Mouse (Mus musculus) ES-Bruce4 (cell line): ENCODE measurements at regions not wholly inside any gene's neighbourhood (a gene's known extent, or its start where the extent isn't known, plus 50 kb on each side); places are given as distances from the start of the nearest gene placed in this dataset.

Experiments
- H3K27ac ChIP-seq: 2 replicates; pipeline ENCODE4 v1.5.1; 2012; ENCODE audit warnings: low read length, inconsistent platforms; ENCODE audit not compliant: insufficient read depth
- H3K27me3 ChIP-seq: 2 replicates; pipeline ENCODE4 v1.6.1; 2012; ENCODE audit warnings: mild to moderate bottlenecking, low read length, inconsistent platforms; ENCODE audit not compliant: control insufficient read depth, poor library complexity, insufficient read depth, severe bottlenecking
- H3K36me3 ChIP-seq: 2 replicates; pipeline ENCODE4 v1.6.1; 2012; ENCODE audit warnings: inconsistent platforms, mild to moderate bottlenecking, low read length, moderate library complexity; ENCODE audit not compliant: control insufficient read depth, poor library complexity, insufficient read depth, severe bottlenecking
- H3K4me1 ChIP-seq: one replicate; pipeline ENCODE4 v1.8.1; 2011; ENCODE audit warnings: low read length; ENCODE audit not compliant: control insufficient read depth, insufficient read depth
- H3K4me3 ChIP-seq: 2 replicates; pipeline ENCODE4 v1.5.1; 2011; ENCODE audit warnings: low read depth, mild to moderate bottlenecking, low read length
- H3K9ac ChIP-seq: 2 replicates; pipeline ENCODE4 v1.6.1; 2012; ENCODE audit warnings: low read depth, mild to moderate bottlenecking, inconsistent platforms; ENCODE audit not compliant: poor library complexity, severe bottlenecking
- H3K9me3 ChIP-seq: replicated peaks from 2 replicates; pipeline ENCODE4 v1.6.1; 2012; ENCODE audit warnings: mild to moderate bottlenecking, low read length, inconsistent platforms; ENCODE audit not compliant: control insufficient read depth, poor library complexity, insufficient read depth, severe bottlenecking
- CTCF ChIP-seq: IDR thresholded peaks from one replicate; pipeline ENCODE4 v1.8.1; 2011; ENCODE audit warnings: low read depth, low read length
- EP300 ChIP-seq: IDR thresholded peaks from 2 replicates; pipeline ENCODE4 v1.6.1; 2011; ENCODE audit warnings: low read depth, low read length; ENCODE audit not compliant: insufficient read depth
- POLR2A ChIP-seq: IDR thresholded peaks from one replicate; pipeline ENCODE4 v1.8.1; 2011; ENCODE audit warnings: low read length; ENCODE audit not compliant: insufficient read depth

DNA sequence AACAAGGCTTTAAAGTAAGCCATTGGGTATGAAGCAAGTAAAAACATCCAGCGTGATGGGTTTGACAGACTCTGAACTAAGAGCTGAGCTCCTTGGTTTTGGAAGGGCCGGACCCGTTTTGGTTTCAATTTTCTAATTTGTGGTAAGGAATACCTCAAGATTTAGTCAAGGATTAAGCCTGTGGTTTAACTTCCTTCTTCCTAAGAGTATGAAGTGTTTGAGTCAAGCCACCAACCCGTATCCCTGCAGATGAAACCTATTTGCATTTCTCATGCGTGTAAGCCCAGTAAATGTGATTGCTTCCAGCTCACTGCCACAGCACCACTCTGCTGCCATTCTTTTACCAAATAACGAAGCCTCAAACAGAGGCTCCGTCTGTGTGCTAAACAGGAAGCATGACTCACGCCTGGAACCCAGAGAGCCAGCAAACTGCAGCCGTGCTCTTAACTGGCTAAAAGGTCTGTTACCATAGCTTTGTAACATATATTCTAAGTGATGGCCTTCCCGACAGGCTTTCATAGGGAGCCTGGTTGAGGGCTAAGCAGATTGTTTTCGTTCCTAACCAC lies 149.7 kb downstream of the Etv1 start:
- Histone ChIP-seq H3K27ac (no peak overlapping the region), H3K27me3 (no peaks in the 10 kb centered on the region), H3K9me3 (no peaks in the 10 kb centered on the region), H3K4me3 (no peak overlapping the region), H3K36me3 (no peaks in the 10 kb centered on the region), H3K9ac (no peak overlapping the region), H3K4me1 (no peaks in the 10 kb centered on the region)
- TF ChIP-seq CTCF (no peak), POLR2A (no peak), EP300 (no peak)

DNA sequence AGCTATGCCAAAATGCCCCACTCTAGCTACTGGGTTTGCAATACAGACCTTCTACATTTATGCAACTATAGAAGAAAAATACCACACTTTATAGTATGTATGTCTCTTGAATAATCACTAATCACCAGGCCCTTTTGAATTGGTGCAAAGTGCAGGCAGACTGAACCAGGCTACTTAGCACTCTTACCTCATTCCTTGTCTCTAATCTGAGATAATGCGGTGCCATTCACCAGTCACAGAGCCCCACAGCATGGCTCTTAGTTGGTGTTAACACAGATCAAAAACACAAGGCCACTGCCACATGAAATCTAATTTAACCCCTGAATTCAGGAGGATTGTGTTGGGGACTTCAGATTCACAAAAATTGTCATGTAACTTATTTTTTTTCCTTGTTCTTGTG lies 150.5 kb downstream of the Etv1 start:
- Histone ChIP-seq H3K27ac (no peak overlapping the region), H3K9me3 (no peaks in the 10 kb centered on the region), H3K9ac (no peak overlapping the region), H3K27me3 (no peaks in the 10 kb centered on the region), H3K4me1 (no peaks in the 10 kb centered on the region), H3K36me3 (no peaks in the 10 kb centered on the region), H3K4me3 (no peak overlapping the region)
- TF ChIP-seq CTCF (no peak), POLR2A (no peak), EP300 (no peak)

DNA sequence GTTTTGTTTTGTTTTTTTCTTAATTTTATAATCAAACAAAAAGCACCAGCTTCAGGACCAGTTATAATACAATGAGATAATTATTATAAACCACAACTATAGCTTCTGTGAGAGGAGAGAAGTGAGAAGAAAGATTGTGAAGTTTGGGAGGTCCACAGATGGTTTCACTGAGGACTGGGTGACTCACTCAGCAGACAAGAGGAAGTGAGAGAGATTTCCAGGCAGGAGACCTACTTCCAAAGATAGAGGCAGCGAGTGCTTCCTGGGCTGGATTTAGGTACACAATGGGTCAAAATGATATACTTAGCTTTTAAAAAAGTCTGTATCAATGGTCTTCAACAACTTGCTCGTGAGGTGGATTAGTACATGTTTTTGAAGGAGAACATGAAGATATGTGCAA lies 152.6 kb downstream of the Etv1 start:
- Histone ChIP-seq H3K9ac (no peak overlapping the region), H3K27ac (no peak overlapping the region), H3K27me3 (no peaks in the 10 kb centered on the region), H3K9me3 (no peaks in the 10 kb centered on the region), H3K4me1 (no peaks in the 10 kb centered on the region), H3K4me3 (no peak overlapping the region), H3K36me3 (no peaks in the 10 kb centered on the region)
- TF ChIP-seq CTCF (no peak), POLR2A (no peak), EP300 (no peak)

DNA sequence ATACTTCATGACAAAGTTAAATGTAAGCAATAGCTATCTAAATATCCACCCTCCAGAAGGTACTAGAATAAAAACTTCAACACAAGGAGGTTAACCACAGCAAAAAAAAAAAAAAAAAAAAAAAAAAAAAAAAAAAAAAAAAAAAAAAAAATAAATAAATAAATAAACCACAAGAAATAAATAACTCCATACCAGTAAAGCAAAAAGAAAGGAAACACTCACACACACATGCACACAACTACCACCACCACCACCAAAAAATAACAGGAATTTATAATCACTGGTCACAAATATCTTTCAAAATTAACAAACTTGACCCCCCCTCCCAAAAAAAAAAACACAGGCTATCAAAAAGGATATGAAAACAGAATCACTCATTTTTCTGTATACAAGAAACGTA lies 180.4 kb downstream of the Etv1 start:
- no peaks in the 10 kb centered on the region for H3K4me1 ChIP-seq
- TF ChIP-seq POLR2A (no peak), CTCF (no peak), EP300 (no peak)
- H3K27ac ChIP-seq = no peak overlapping the region
- H3K9me3 ChIP-seq = no peaks in the 10 kb centered on the region
- no peak overlapping the region for H3K4me3 ChIP-seq
- no peaks in the 10 kb centered on the region for H3K27me3 ChIP-seq
- no peak overlapping the region for H3K9ac ChIP-seq
- no peaks in the 10 kb centered on the region for H3K36me3 ChIP-seq

DNA sequence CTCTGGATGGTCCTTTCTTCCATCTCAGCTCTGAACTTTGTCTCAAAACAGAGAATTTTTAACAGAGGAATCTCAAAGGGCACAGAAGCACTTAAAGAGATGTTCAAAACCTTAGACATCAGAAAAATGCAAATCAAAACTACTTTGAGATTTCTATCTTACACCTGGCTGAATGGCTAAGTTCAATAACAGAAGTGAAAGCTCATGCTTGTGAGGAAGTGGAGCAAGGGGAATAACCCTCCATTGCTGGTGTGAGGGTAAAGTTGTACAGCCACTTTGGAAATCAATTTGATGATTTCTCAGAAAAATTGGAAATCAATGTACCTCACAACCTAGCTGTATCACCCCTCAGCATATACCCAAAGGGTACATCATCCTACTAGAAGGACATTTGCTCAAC lies 183.1 kb downstream of the Etv1 start:
- Histone ChIP-seq H3K4me1 (no peaks in the 10 kb centered on the region), H3K9me3 (no peaks in the 10 kb centered on the region), H3K9ac (no peak overlapping the region), H3K4me3 (no peak overlapping the region), H3K27ac (no peak overlapping the region), H3K36me3 (no peaks in the 10 kb centered on the region), H3K27me3 (no peaks in the 10 kb centered on the region)
- TF ChIP-seq EP300 (no peak), POLR2A (no peak), CTCF (no peak)

DNA sequence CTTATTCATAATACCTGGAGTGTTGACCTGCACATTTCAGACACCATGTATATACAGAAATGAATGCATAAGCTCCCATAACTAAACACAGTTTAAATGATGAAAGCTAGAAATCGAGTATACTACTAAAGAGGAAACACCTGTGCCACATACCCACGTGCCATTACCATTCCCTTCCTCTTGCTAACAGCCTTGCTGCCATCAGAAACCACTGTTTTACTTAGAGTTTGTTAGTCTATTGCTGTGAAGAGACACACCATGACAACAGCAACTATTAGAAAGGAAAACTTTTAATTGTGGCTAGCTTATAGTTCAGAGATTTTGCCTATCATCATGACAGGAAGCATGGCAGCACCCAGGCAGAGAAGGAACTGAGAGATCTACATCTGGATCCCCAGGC lies 191.2 kb downstream of the Etv1 start:
- Histone ChIP-seq H3K4me1 (no peaks in the 10 kb centered on the region), H3K27ac (no peak overlapping the region), H3K9me3 (no peaks in the 10 kb centered on the region), H3K4me3 (no peak overlapping the region), H3K36me3 (no peaks in the 10 kb centered on the region), H3K27me3 (no peaks in the 10 kb centered on the region), H3K9ac (no peak overlapping the region)
- no peak for TF ChIP-seq CTCF
- no peak for TF ChIP-seq POLR2A
- TF ChIP-seq EP300 = no peak
